Mouse (Mus musculus) megakaryocyte, adult 5-6 weeks (primary cell): ENCODE measurements around the gene Ppm1e. TPM values are rescaled to one million over a fixed set of nuclear protein-coding genes. Genes with fewer than 3 reads are reported as not detected.
"Not testable (repeated sequence)": the region's sequence is repeated elsewhere in the genome, so short reads cannot be mapped to it uniquely, and the experiment has no call there.

Source experiments
- ATAC-seq: 2 replicates; pipeline ENCODE4 v1.8.0; 2016; ENCODE audit warnings: mild to moderate bottlenecking, inconsistent platforms; ENCODE audit not compliant: poor library complexity, severe bottlenecking
- total RNA-seq, 2 experiments: library from RNA; stranded (forward) in 1 of 2; stranded (reverse) in 1 of 2; fragments of 153-499, 151-499 nt in 1 of 2; fragments of 221-1000, 200-1000 nt in 1 of 2; gene quantifications; 2 replicates each; pipeline versions ENCODE4 v1.2.3 to v1.2.4; 2015 to 2017

The Ppm1e gene
- total RNA-seq, 2 experiments from 2014 or later, result 0.76 to 0.81 TPM

DNA sequence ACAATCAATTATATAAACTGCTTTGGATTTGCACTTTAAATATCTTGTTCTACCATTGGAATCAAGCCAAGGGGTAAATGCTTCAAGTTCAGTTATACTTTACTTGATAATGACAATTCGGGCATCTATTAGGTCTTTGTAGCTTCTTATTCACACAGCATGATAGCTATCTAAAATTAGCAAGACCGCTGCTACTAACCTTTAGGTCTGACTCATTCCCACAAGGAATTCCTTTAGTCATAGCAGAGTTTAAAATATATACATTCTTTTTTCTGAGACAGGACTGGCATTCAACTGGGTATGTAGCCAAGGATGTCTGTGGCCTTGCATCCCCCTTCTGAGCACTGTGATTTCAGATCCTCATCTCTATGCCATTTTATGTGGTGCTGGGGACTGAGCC, 48.5 kb downstream of the Ppm1e start:
- ATAC-seq, result no peak

DNA sequence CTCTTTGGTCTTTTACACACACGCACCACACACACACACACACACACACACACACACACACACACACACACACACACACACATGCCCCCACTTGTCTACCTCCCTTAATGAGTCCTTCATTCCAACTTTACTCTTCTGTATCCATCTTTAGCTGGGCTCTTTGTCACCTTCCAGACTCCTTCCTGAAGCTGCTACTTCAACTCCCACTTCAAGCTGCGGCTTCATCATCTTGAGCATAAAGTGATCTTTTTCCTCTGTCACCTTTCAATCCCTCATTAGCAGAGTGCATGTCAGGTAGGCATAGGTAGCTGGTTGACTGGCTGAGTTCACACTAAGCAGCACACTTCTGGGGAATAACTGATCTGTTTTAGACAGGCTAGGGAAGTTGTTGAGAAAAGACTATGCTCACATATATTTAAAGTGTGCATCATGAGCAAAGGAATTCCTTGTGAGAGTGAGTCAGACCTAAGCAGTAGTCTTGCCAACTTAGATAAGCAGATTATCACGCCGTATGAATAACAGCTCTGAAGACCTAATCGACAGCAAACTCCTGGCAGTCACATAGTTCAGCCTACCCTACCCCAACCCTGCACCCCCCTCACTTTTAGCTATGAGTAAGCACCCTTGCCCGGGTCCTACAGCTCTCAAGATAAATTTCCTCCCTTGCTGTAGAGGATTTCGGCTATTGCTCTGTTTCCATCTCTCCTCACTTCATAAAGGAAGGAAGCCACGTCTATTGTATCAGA, 49.3 kb downstream of the Ppm1e start:
- ATAC-seq, result no peak

- no peak for ATAC-seq
Measured at GRCm38 (mm10) chr11:87299066-87299465, 59.8 kb downstream of the Ppm1e start.

DNA sequence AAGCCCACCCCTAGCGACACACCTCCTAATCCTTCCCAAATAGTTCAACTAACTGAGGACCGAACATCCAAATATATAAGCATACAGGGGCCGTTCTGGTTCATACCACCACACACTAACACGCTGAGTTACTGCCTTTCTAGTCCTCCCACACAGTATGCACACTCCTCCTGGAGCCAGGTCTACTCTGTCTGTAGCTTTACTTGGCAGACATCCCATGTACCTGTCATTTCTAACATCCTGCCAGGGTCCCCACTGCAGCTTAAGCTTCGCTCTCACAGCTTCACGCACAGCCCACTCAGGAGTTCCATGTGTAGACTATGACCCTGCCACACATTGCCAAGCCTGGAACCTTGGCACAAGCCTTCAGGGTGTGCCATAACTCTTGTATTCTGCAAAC, 62.4 kb downstream of the Ppm1e start:
- ATAC-seq, result no peak

DNA sequence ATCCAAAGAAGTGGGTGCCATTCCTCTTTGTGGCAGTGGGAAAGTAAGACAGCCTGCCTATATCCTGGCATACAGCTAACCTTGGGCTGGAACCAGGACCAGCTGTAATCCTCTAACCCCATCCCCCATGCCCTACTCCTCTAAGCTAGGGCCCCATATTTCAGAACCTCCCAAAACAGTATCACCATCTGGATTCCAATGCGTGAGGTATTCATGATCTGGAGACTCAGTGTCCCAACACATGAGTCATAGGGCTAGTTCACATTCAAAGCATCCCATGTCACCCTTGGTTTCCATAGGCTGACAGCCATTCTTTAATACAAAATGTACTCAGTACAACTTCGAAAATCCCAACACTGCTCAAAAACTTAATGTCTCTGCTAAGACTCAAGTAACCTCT, 63.2 kb downstream of the Ppm1e start:
- ATAC-seq, result no peak

- ATAC-seq, result no peak
Measured at GRCm38 (mm10) chr11:87289313-87289712, 69.5 kb downstream of the Ppm1e start.

- no peak for ATAC-seq
Measured at GRCm38 (mm10) chr11:87286194-87286593, 72.6 kb downstream of the Ppm1e start.

DNA sequence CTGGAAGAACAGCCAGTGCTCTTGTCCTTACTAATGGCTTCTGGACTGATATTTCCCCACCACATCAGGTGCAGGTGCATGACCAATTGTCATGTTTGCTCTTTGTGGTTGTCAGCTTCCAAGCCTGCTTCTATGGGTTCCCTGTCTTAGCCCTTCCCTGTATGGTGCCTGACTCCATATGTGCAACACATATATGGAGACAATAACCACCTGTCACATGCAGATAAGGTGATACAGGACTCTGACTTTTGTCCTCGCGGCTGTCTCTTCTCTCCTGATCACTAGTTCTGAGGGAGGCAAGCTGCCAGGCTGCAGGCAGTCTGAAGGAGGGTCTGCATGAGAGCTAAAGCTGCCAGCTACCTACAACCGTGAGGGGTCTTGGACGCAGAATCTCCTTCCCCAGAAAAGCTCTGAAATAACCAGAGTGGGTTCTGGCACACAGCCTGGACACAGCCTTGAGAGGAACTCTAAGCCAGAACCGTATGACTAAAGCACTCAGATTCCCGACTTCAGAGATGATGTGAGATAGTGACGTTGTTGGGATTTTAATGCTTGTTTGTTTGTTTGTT, 76.8 kb downstream of the Ppm1e start:
- no peak for ATAC-seq

DNA sequence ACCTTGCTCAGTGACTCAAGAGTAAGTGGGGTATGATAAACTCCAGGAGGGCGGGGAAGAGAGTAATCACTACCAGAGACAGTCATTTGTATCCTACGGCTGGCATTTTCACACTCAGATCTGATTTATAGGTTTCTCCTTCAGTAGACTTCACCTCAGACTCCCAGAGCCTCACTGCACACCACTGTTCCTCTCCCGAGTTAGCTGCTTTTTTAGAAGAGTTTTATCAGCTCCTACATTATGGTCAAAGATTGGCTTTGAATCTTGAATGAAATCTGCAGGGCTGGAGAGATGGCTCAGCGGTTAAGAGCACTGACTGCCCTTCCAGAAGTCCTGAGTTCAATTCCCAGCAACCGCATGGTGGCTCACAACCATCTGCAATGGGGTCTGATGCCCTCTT, 79.4 kb downstream of the Ppm1e start:
- ATAC-seq, result no peak

DNA sequence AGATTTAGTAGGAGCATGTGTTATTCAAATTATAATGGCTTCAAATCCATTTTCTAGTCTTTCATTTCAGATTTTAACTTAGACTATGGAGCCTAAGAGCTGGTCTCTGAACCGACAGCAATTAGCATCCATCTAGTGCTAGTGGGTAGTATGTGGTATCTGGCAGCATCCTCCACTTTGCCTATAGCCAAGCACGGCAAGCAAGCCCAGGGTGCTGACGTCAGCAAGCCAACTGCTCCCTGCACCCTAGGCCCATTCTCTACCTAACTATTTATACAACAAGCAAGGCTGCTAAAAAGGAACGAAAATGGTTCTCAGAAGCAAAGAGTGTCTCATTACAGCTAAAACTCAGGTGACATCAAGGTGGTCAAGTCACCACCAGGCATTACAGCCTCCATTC, 80.0 kb downstream of the Ppm1e start:
- no peak for ATAC-seq

DNA sequence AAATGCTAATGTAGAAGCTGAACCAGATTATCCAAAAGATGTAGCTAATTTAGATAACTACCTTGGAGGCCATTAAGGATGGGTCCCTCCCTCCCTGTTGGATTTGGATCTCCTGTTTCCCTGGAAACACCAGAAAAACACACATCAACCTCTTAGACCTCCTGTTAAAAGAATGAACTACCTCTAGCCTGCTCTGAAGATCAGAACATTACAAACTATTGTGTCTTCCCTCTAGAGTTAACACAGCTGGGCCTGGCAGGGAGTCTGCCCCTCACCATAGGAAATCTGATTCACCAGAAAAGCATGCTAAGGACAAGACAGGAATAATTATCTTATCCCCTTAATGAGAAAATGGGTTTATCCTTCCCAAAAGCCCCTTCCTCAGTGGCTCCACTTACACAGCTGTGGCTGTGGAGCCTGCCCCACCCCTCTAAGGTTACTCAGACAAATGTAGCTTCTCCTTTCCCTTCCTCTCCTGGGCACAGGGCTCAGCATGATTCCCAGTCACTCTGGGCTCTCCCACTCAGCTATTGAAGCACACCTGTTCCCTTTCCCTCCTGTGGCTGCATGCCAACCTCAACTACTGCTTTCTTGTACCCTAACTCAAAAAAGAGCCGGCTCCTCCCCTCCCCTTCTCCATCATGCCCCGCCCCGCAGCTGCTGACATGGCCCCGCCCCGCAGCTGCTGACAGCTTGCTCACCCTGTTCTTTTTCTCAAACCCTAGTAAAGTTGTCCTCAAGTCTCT, 82.4 kb downstream of the Ppm1e start:
- peak; percentile 69 for ATAC-seq

- ATAC-seq, result peak; percentile 78
Measured at GRCm38 (mm10) chr11:87275420-87276048, 83.3 kb downstream of the Ppm1e start.

- ATAC-seq, result no peak
Measured at GRCm38 (mm10) chr11:87272725-87273124, 86.1 kb downstream of the Ppm1e start.

GRCm38 (mm10) chr11:87271479-87271878, 87.3 kb downstream of the Ppm1e start:
- no peak for ATAC-seq

GRCm38 (mm10) chr11:87270958-87271357, 87.9 kb downstream of the Ppm1e start:
- ATAC-seq, result no peak

DNA sequence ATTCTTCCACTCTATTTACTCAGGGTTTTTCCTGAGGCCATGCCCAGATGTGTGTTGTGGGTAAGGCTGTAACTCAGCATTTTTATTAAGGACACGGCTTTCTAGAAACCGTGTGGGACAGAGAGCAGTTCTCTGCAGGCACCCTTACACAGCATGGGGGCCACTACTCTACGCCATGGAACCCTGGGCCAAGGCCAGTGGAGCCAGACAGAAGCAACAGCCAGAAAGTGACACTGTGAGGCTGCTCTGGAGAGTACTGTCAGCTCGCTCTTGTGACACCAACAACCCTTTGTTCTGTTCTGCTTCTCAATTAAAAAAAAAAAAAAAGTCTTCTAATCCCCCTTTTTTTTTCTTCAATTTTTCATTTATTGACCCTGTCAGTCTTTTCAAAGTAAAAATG, 88.4 kb downstream of the Ppm1e start:
- ATAC-seq, result no peak

DNA sequence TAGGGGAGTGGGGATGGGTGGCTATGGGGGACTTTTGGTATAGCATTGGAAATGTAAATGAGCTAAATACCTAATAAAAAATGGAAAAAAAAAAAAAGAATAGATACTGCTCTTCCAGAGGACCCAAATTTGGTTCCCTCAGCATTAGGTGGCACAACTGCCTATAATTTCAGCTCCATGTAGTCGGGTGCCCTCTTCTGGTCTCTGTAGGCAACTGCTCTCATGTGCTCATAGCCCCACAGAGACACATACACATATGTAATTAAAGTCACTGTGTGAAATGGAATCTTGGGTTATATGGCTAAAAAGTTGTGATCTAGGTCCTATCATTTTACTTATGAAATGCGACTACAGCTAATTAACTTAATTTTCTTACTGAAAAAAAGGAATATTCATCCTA, 90.0 kb downstream of the Ppm1e start:
- ATAC-seq, result no peak

DNA sequence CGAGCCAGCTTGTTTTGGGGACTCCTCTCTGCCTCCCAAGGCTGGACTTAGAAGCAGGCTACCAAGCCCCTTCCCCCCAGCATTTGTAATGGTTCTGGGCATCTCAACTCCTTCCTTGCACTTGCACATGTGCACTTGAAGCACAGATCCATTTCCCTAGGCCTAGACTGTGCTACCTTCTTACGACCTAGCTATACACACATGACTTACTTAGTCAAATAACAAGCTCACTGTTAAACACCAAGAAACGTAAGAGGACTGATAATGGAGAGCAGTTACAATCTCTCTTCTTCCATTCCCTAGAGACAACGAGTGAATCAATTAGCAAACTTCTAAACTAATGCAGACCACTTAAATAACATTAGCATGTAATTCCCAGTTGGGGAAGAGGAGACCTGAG, 92.6 kb downstream of the Ppm1e start:
- ATAC-seq, result no peak

GRCm38 (mm10) chr11:87263946-87264345, 94.9 kb downstream of the Ppm1e start:
- no peak for ATAC-seq

GRCm38 (mm10) chr11:87261705-87262104, 97.1 kb downstream of the Ppm1e start:
- not testable (repeated sequence) for ATAC-seq

GRCm38 (mm10) chr11:87259792-87260191, 99.0 kb downstream of the Ppm1e start:
- peak; percentile 79 for ATAC-seq

- ATAC-seq, result no peak
Measured at GRCm38 (mm10) chr11:87257282-87257681, 101.5 kb downstream of the Ppm1e start.
